ENCODE assay signal across 8 mouse cellular contexts in genomic region chr2:18037491-18037890, GRCm38 (mm10). TPM values are rescaled to one million over a fixed set of nuclear protein-coding genes. Genes with fewer than 3 reads are reported as not detected.
DNase-seq lines count a peak whose midpoint lies in the region; ATAC-seq and TF ChIP-seq lines count a peak whose summit lies in the region.

TSS of gene A930004D18Rik (minus strand) at chr2:18037737.

- no peak for TF ChIP-seq CTCF in intestine, postnatal 0 days (IDR thresholded peaks at IDR 0.05; ENCODE audit: low read depth)
- no peak for TF ChIP-seq CTCF in Patski (IDR thresholded peaks at IDR 0.05)

- no peaks in the 10 kb centered on the region for H3K9me3 ChIP-seq in intestine, embryonic 15.5 days
- H3K9me3 ChIP-seq in intestine, postnatal 0 days (ENCODE audit: control insufficient read depth): no peaks in the 10 kb centered on the region
- no peaks in the 10 kb centered on the region for H3K9me3 ChIP-seq in embryonic facial prominence, embryonic 13.5 days
- H3K9me3 ChIP-seq in limb, embryonic 11.5 days (ENCODE audit: control insufficient read depth, low read length): no peaks in the 10 kb centered on the region

- no peak for DNase-seq in Patski (ENCODE audit: low read depth, low spot score)
- DNase-seq in limb, embryonic 11.5 days (ENCODE audit: low spot score): peak; percentile 20
- no peak for DNase-seq in cerebellum, adult 8-10 months
- DNase-seq in left cerebral cortex, adult 8-10 months (ENCODE audit: low spot score in 2 of 2): no peak
- DNase-seq in frontal cortex, postnatal 14 days (ENCODE audit: low spot score in 2 of 2): no peak

- 78% methylated on average over 2 of the region's 2 CpGs for WGBS in intestine, embryonic 15.5 days
- WGBS in intestine, postnatal 0 days: 80% methylated on average over 2 of the region's 2 CpGs
- 46% methylated on average over 2 of the region's 2 CpGs for WGBS in embryonic facial prominence, embryonic 13.5 days
- WGBS in limb, embryonic 11.5 days: 54% methylated on average over 2 of the region's 2 CpGs

- POLR2A ChIA-PET in Patski (lab: Charles Lee): interaction anchor here (1.1 kb wide), 1 partner anchor 125 kb away, joined by 3 read pairs; no protein-coding TSS in a partner anchor

- ATAC-seq in intestine, embryonic 15.5 days: no peak
- no peak for ATAC-seq in intestine, postnatal 0 days
- ATAC-seq in Patski: no peak
- ATAC-seq in embryonic facial prominence, embryonic 13.5 days (ENCODE audit: insufficient number of reproducible peaks, insufficient read depth, low FRiP score, low TSS enrichment, low read depth): no peak
- ATAC-seq in limb, embryonic 11.5 days (ENCODE audit: insufficient number of reproducible peaks, low FRiP score, low TSS enrichment, low read depth): no peak

- peaks cover 24% of the 10 kb centered on the region for H3K4me1 ChIP-seq in intestine, embryonic 15.5 days (replicated peaks)
- peaks cover 6% of the 10 kb centered on the region; the same call in 1 of the 2 replicates for H3K4me1 ChIP-seq in intestine, postnatal 0 days (replicated peaks; ENCODE audit: control insufficient read depth, insufficient read depth, low read length)
- peaks cover 58% of the 10 kb centered on the region for H3K4me1 ChIP-seq in embryonic facial prominence, embryonic 13.5 days
- H3K4me1 ChIP-seq in limb, embryonic 11.5 days (ENCODE audit: control insufficient read depth, insufficient read depth, low read length): peaks cover 50% of the 10 kb centered on the region

- no peak within 1 kb of the TSS for H3K9ac ChIP-seq in intestine, embryonic 15.5 days
- H3K9ac ChIP-seq in intestine, postnatal 0 days (ENCODE audit: low read depth, low read length): no peak within 1 kb of the TSS
- H3K9ac ChIP-seq in embryonic facial prominence, embryonic 13.5 days: no peak within 1 kb of the TSS
- no peak within 1 kb of the TSS for H3K9ac ChIP-seq in limb, embryonic 11.5 days (ENCODE audit: low read length)

- no peak within 1 kb of the TSS for H3K4me3 ChIP-seq in intestine, embryonic 15.5 days (replicated peaks)
- H3K4me3 ChIP-seq in intestine, postnatal 0 days (ENCODE audit: low read depth, low read length): no peak within 1 kb of the TSS
- H3K4me3 ChIP-seq in embryonic facial prominence, embryonic 13.5 days: no peak within 1 kb of the TSS
- no peak within 1 kb of the TSS for H3K4me3 ChIP-seq in limb, embryonic 11.5 days (ENCODE audit: low read depth, low read length)

- no peak within 1 kb of the TSS for H3K27ac ChIP-seq in intestine, embryonic 15.5 days
- no peak within 1 kb of the TSS for H3K27ac ChIP-seq in intestine, postnatal 0 days (ENCODE audit: low read depth, low read length)
- no peak within 1 kb of the TSS for H3K27ac ChIP-seq in embryonic facial prominence, embryonic 13.5 days
- H3K27ac ChIP-seq in limb, embryonic 11.5 days (replicated peaks; ENCODE audit: low read depth, low read length): no peak within 1 kb of the TSS

- no peaks in the 10 kb centered on the region for H3K36me3 ChIP-seq in intestine, embryonic 15.5 days
- no peaks in the 10 kb centered on the region for H3K36me3 ChIP-seq in intestine, postnatal 0 days (ENCODE audit: control insufficient read depth, insufficient read depth)
- H3K36me3 ChIP-seq in embryonic facial prominence, embryonic 13.5 days: no peaks in the 10 kb centered on the region
- H3K36me3 ChIP-seq in limb, embryonic 11.5 days (ENCODE audit: control insufficient read depth, insufficient read depth, low read length): no peaks in the 10 kb centered on the region

- in situ Hi-C loops in Patski (cut with MboI; ENCODE audit: low pct_unique_long_range_greater_than_20kb): loop anchor here (5.0 kb wide), 1 partner anchor 60 kb away; no protein-coding TSS in a partner anchor

- no peak within 1 kb of the TSS for H3K4me2 ChIP-seq in intestine, embryonic 15.5 days (replicated peaks)
- H3K4me2 ChIP-seq in intestine, postnatal 0 days (replicated peaks; ENCODE audit: low read depth): no peak within 1 kb of the TSS
- H3K4me2 ChIP-seq in embryonic facial prominence, embryonic 13.5 days: no peak within 1 kb of the TSS
- no peak within 1 kb of the TSS for H3K4me2 ChIP-seq in limb, embryonic 11.5 days (ENCODE audit: low read depth, severe bottlenecking)

- CTCF ChIA-PET in Patski (lab: Charles Lee): interaction anchor here (1.0 to 2.6 kb wide), 2 partner anchors 12 to 23 kb away, joined by 4 to 11 read pairs; partner anchors contain the start of gene Skida1

- H3K27me3 ChIP-seq in intestine, embryonic 15.5 days (replicated peaks): no peaks in the 10 kb centered on the region
- no peaks in the 10 kb centered on the region for H3K27me3 ChIP-seq in intestine, postnatal 0 days (replicated peaks; ENCODE audit: control insufficient read depth, insufficient read depth, low read length)
- no peaks in the 10 kb centered on the region for H3K27me3 ChIP-seq in Patski
- H3K27me3 ChIP-seq in embryonic facial prominence, embryonic 13.5 days: 0 out of 2 replicates have a peak, but pooled peaks cover 3% of the 10 kb centered on the region
- no peaks in the 10 kb centered on the region for H3K27me3 ChIP-seq in limb, embryonic 11.5 days (ENCODE audit: control insufficient read depth, insufficient read depth, low read length)

RNA-seq across cellular contexts. Expression of gene A930004D18Rik, which starts in this region (rescaled TPM):
- 11.8 and 12.6 TPM in 2 replicates for polyA plus RNA-seq in intestine, embryonic 15.5 days (2015; fragmentation: Nextera tagmentation; extraction: Ambion mirVana)
- 6.3 and 6.8 TPM in 2 replicates for polyA plus RNA-seq in intestine, postnatal 0 days (2015; fragmentation: Nextera tagmentation; extraction: Ambion mirVana)
- 10.2 TPM for polyA plus RNA-seq in Patski (2021)
- polyA plus RNA-seq in embryonic facial prominence, embryonic 13.5 days (2015; fragmentation: Nextera tagmentation; extraction: Ambion mirVana): 13.7 and 15.0 TPM in 2 replicates
- 10.4 and 11.9 TPM in 2 replicates for polyA plus RNA-seq in limb, embryonic 11.5 days (2014; fragmentation: Nextera tagmentation; extraction: Ambion mirVana)
- 1 to 10 TPM; 1.8 to 3.5 (median 2.2) TPM for total RNA-seq in left cerebral cortex, adult 8-10 months (2022)
